Mouse (Mus musculus): ENCODE measurements around the gene Lysmd4. TPM values are rescaled to one million over a fixed set of nuclear protein-coding genes. Genes with fewer than 3 reads are reported as not detected.

The Lysmd4 gene
- polyA plus RNA-seq (2012; ENCODE audit: insufficient read depth, insufficient read length, low replicate concordance, missing spikeins) = not detected in 2 replicates

- peak within 1 kb of the TSS; percentile 74 for H3K4me3 ChIP-seq (ENCODE audit: insufficient read depth, low read depth, low read length)
- no peak within 1 kb of the TSS for H3K27ac ChIP-seq (ENCODE audit: insufficient read depth, low read depth, low read length)
- 1% methylated on average over 31 of the region's 31 CpGs for WGBS
- H3K4me1 ChIP-seq (ENCODE audit: control insufficient read depth, insufficient read depth, low read length) = peaks cover 8% of the 10 kb centered on the region
- TF ChIP-seq CTCF (IDR thresholded peaks at IDR 0.05; ENCODE audit: insufficient read depth, low read depth, low read length) = 0 out of 2 replicates have a peak, but pooled peaks have one; percentile 31
- TF ChIP-seq POLR2A (IDR thresholded peaks at IDR 0.05; ENCODE audit: insufficient read depth, low read depth, low read length) = no peak; the same call in 1 of the 2 replicates
These were observed at the start of gene Lysmd4 for GRCm38 (mm10) chr7:67222220-67222862. Gene Lysmd4 (plus strand): TSS chr7:67222544.

GRCm38 (mm10) chr7:67173522-67174195, 48.7 kb upstream of the Lysmd4 start:
- Histone ChIP-seq H3K4me1 (ENCODE audit: control insufficient read depth, insufficient read depth, low read length) (peaks cover 2% of the 10 kb centered on the region), H3K4me3 (ENCODE audit: insufficient read depth, low read depth, low read length) (no peak overlapping the region), H3K27ac (ENCODE audit: insufficient read depth, low read depth, low read length) (no peak overlapping the region)
- WGBS = 80% methylated on average over 2 of the region's 2 CpGs
- TF ChIP-seq POLR2A (IDR thresholded peaks at IDR 0.05; ENCODE audit: insufficient read depth, low read depth, low read length) (no peak), CTCF (IDR thresholded peaks at IDR 0.05; ENCODE audit: insufficient read depth, low read depth, low read length) (no peak)

- no peak overlapping the region for H3K4me3 ChIP-seq (ENCODE audit: insufficient read depth, low read depth, low read length)
- WGBS = 54% methylated on average over 4 of the region's 4 CpGs
- H3K27ac ChIP-seq (ENCODE audit: insufficient read depth, low read depth, low read length) = no peak overlapping the region
- no peaks in the 10 kb centered on the region for H3K4me1 ChIP-seq (ENCODE audit: control insufficient read depth, insufficient read depth, low read length)
- TF ChIP-seq CTCF (IDR thresholded peaks at IDR 0.05; ENCODE audit: insufficient read depth, low read depth, low read length) (no peak), POLR2A (IDR thresholded peaks at IDR 0.05; ENCODE audit: insufficient read depth, low read depth, low read length) (no peak)
These were observed 38.6 kb upstream of the Lysmd4 start for GRCm38 (mm10) chr7:67183786-67184185.

- TF ChIP-seq CTCF (IDR thresholded peaks at IDR 0.05; ENCODE audit: insufficient read depth, low read depth, low read length) = peak; percentile 74
- TF ChIP-seq POLR2A (IDR thresholded peaks at IDR 0.05; ENCODE audit: insufficient read depth, low read depth, low read length) = no peak
- H3K27ac ChIP-seq (ENCODE audit: insufficient read depth, low read depth, low read length) = no peak overlapping the region
- H3K4me1 ChIP-seq (ENCODE audit: control insufficient read depth, insufficient read depth, low read length) = no peaks in the 10 kb centered on the region
- H3K4me3 ChIP-seq (ENCODE audit: insufficient read depth, low read depth, low read length) = no peak overlapping the region
- 20% methylated on average over 10 of the region's 10 CpGs for WGBS
These were observed 22.9 kb upstream of the Lysmd4 start for GRCm38 (mm10) chr7:67199412-67199811.

- H3K4me1 ChIP-seq (ENCODE audit: control insufficient read depth, insufficient read depth, low read length) = no peaks in the 10 kb centered on the region
- H3K27ac ChIP-seq (ENCODE audit: insufficient read depth, low read depth, low read length) = no peak overlapping the region
- H3K4me3 ChIP-seq (ENCODE audit: insufficient read depth, low read depth, low read length) = no peak overlapping the region
- 94% methylated on average over 3 of the region's 3 CpGs for WGBS
- TF ChIP-seq POLR2A (IDR thresholded peaks at IDR 0.05; ENCODE audit: insufficient read depth, low read depth, low read length) (no peak), CTCF (IDR thresholded peaks at IDR 0.05; ENCODE audit: insufficient read depth, low read depth, low read length) (no peak)
These were observed 18.7 kb upstream of the Lysmd4 start for GRCm38 (mm10) chr7:67203625-67204024.

- 95% methylated on average over 9 of the region's 9 CpGs for WGBS
- Histone ChIP-seq H3K4me3 (ENCODE audit: insufficient read depth, low read depth, low read length) (no peak overlapping the region), H3K27ac (ENCODE audit: insufficient read depth, low read depth, low read length) (no peak overlapping the region), H3K4me1 (ENCODE audit: control insufficient read depth, insufficient read depth, low read length) (no peaks in the 10 kb centered on the region)
- no peak for TF ChIP-seq CTCF (IDR thresholded peaks at IDR 0.05; ENCODE audit: insufficient read depth, low read depth, low read length)
- TF ChIP-seq POLR2A (IDR thresholded peaks at IDR 0.05; ENCODE audit: insufficient read depth, low read depth, low read length) = no peak
These were observed 16.5 kb upstream of the Lysmd4 start for GRCm38 (mm10) chr7:67205734-67206425.

GRCm38 (mm10) chr7:67206496-67206895, 15.8 kb upstream of the Lysmd4 start:
- no peak overlapping the region for H3K4me3 ChIP-seq (ENCODE audit: insufficient read depth, low read depth, low read length)
- H3K27ac ChIP-seq (ENCODE audit: insufficient read depth, low read depth, low read length) = no peak overlapping the region
- TF ChIP-seq POLR2A (IDR thresholded peaks at IDR 0.05; ENCODE audit: insufficient read depth, low read depth, low read length) = no peak
- no peak for TF ChIP-seq CTCF (IDR thresholded peaks at IDR 0.05; ENCODE audit: insufficient read depth, low read depth, low read length)
- WGBS = 80% methylated on average over 10 of the region's 10 CpGs
- no peaks in the 10 kb centered on the region for H3K4me1 ChIP-seq (ENCODE audit: control insufficient read depth, insufficient read depth, low read length)

GRCm38 (mm10) chr7:67207701-67208100, 14.6 kb upstream of the Lysmd4 start:
- 50% methylated on average over 6 of the region's 6 CpGs for WGBS
- H3K4me1 ChIP-seq (ENCODE audit: control insufficient read depth, insufficient read depth, low read length) = no peaks in the 10 kb centered on the region
- no peak for TF ChIP-seq POLR2A (IDR thresholded peaks at IDR 0.05; ENCODE audit: insufficient read depth, low read depth, low read length)
- no peak for TF ChIP-seq CTCF (IDR thresholded peaks at IDR 0.05; ENCODE audit: insufficient read depth, low read depth, low read length)
- H3K4me3 ChIP-seq (ENCODE audit: insufficient read depth, low read depth, low read length) = no peak overlapping the region
- no peak overlapping the region for H3K27ac ChIP-seq (ENCODE audit: insufficient read depth, low read depth, low read length)

GRCm38 (mm10) chr7:67208317-67208716, 14.0 kb upstream of the Lysmd4 start:
- Histone ChIP-seq H3K4me3 (ENCODE audit: insufficient read depth, low read depth, low read length) (no peak overlapping the region), H3K4me1 (ENCODE audit: control insufficient read depth, insufficient read depth, low read length) (no peaks in the 10 kb centered on the region), H3K27ac (ENCODE audit: insufficient read depth, low read depth, low read length) (no peak overlapping the region)
- 76% methylated on average over 1 of the region's 1 CpGs for WGBS
- TF ChIP-seq POLR2A (IDR thresholded peaks at IDR 0.05; ENCODE audit: insufficient read depth, low read depth, low read length) (no peak), CTCF (IDR thresholded peaks at IDR 0.05; ENCODE audit: insufficient read depth, low read depth, low read length) (no peak)
